Mouse (Mus musculus) spleen, postnatal 10 days (tissue): ENCODE measurements around the gene Tarbp1.
A peak's percentile ranks its signal among the peaks of the same experiment; 100 is the strongest.
"Not testable (repeated sequence)": the region's sequence is repeated elsewhere in the genome, so short reads cannot be mapped to it uniquely, and the experiment has no call there.

Source experiments
- DNase-seq, 2 experiments: peaks; one replicate each; pipeline ENCODE4 v3.0.0; 2021 to 2022; ENCODE audit warnings: low spot score in 2 of 2

Tarbp1 gene

GRCm38 (mm10) chr8:126420834-126421233 lies 54.0 kb downstream of the Tarbp1 start:
- DNase-seq: no peak

GRCm38 (mm10) chr8:126405030-126405429 lies 69.8 kb downstream of the Tarbp1 start:
- no peak for DNase-seq

- DNase-seq: not testable (repeated sequence)
These were observed 70.3 kb downstream of the Tarbp1 start for GRCm38 (mm10) chr8:126404550-126404949.

DNA sequence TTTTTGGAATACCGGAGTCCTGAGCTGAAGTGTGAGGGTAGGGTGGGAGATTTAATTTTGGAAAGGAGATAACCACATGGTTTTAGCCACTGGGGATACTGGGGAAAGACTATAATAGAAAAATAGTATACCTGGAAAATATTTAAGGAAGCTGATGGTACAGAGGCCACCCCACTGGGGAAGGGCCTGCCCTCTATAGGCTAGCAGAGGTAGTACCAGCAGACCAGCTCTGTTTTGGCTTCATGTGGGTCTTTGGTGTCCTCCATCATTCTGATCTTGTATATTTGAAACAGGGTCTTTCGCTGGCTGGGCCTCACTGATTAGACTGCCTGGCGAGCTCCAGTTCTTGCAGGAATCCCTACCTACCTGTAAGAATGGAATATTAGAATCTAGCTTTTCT lies 76.5 kb downstream of the Tarbp1 start:
- DNase-seq: no peak

DNA sequence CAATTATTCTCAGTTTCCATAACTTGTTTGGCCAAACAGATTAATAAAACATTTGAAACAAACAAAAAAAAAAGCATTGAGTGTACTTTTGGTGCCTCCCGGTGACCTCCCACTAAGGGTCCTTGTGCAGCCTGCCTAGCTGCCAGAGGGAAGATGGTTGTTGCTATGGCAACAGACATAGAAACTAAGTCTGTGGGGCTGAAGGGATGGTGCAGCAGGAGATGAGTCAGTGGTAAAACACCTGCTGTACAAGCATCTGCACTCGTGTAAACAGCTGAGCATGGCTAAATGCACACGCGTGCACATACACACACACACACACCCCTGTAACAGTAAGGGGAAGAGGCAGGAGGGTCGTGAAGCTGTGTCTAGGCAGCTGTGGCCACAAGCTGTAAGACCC lies 78.9 kb downstream of the Tarbp1 start:
- no peak for DNase-seq

GRCm38 (mm10) chr8:126395386-126395785 lies 79.5 kb downstream of the Tarbp1 start:
- peak in 1 of 2 experiments; percentile 23 for DNase-seq

DNA sequence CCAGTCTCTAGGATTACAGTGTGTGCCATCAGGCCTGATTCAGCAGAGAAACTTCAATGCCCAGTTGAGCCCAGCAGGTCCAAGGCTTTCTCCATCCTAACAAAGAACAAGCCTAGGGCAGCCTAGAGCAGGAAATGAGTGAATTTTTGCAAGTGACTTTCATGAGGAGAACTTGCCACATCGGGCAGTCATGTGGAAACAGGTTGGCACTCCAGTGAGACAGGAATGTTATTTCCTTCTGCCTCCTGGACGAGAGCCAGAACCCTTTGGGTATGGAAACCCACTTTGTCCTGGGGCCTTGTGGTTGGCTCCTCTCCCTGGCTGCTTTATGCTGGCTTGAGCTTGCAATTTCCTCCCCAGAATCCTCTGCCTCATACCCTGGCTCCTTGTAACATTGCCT lies 83.3 kb downstream of the Tarbp1 start:
- no peak for DNase-seq

DNA sequence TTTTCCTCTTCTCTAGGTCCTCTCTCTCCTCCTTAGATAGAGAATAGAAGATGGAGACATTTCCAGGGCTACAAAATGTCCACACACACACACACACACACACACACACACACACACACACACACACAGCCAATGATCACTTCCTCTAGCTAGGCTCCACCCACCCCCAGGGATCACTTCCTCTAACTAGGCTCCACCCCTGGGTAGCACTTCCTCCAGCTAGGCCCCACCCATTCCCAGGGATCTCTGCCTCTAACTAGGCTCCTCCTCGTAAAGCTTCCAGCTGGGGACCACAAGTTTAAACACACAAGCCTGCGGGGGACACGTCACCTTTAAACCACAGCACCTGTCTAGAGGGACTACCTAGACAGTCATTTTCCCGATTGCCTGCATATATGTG lies 87.3 kb downstream of the Tarbp1 start:
- peak in 1 of 2 experiments; percentile 44 for DNase-seq

GRCm38 (mm10) chr8:126382749-126383148 lies 92.1 kb downstream of the Tarbp1 start:
- peak in 1 of 2 experiments; percentile 18 for DNase-seq

- no peak for DNase-seq
These were observed 92.6 kb downstream of the Tarbp1 start for GRCm38 (mm10) chr8:126382216-126382615.

GRCm38 (mm10) chr8:126381299-126381698 lies 93.6 kb downstream of the Tarbp1 start:
- no peak for DNase-seq

- no peak for DNase-seq
These were observed 94.7 kb downstream of the Tarbp1 start for GRCm38 (mm10) chr8:126380141-126380540.

DNA sequence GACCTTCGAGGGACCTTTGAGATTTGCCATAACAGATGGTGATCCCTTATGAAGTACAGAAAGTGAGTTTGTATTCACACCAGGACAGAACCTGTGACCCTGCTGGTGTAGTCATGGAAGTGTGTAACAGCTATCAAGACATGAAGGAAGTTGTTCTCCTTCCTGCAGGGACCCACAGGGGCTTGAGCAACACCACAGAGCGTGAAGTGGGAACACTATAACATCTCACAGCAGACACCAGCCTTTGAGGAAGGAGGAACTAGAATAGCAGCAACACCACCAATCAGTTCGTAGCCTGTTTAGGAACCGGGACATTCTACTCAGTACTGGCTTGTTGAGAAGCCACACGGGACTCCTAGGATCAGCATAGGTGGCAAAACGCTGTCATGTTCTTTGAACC lies 95.3 kb downstream of the Tarbp1 start:
- DNase-seq: no peak
